ENCODE assay signal across 14 mouse cellular contexts in the genomic region with DNA sequence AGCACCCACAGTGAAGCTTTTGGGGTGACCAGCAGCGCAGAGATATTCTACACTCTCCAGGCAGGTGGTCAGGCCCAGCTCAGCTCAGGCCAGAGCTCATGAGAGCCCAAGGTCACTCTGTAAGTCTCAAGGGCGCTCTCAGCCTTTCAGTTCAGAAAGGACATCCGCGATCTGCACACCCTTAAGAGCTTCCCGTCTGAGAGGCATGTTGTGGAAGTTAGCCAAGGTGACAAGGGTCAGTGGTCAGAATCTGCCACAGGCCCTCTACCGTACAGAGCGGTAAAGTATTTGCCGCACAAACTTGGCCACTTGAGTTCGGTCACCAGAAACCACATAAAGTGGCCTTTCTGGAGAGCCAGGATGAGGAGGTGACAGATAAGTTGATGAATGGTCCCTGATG. TPM values are rescaled to one million over a fixed set of nuclear protein-coding genes. Genes with fewer than 3 reads are reported as not detected.
DNase-seq lines count a peak whose midpoint lies in the region; ATAC-seq lines count a peak whose summit lies in the region.
"Had no signal": no experiment of that assay in that cellular context is flagged by ENCODE, and none has a peak within 500 bp of the region (broad histone marks: within the 10 kb centered on the region; RNA-seq: fewer than 3 reads in every experiment).

No protein-coding gene starts in this region.

- no peak for ATAC-seq in kidney, embryonic 14.5 days (ENCODE audit: low FRiP score, low TSS enrichment)
- no peak for ATAC-seq in limb, embryonic 15.5 days (ENCODE audit: insufficient number of reproducible peaks, low FRiP score, low TSS enrichment, low read depth)
- ATAC-seq in midbrain, embryonic 15.5 days (replicated peaks), result no peak

- peaks cover 19% of the 10 kb centered on the region for H3K4me1 ChIP-seq in kidney, embryonic 14.5 days (ENCODE audit: control insufficient read depth, insufficient read depth, low read length)
- H3K4me1 ChIP-seq in limb, embryonic 15.5 days, result peaks cover 47% of the 10 kb centered on the region
- no peaks in the 10 kb centered on the region for H3K4me1 ChIP-seq in midbrain, embryonic 15.5 days

- no peaks in the 10 kb centered on the region for H3K9me3 ChIP-seq in kidney, embryonic 14.5 days (ENCODE audit: control insufficient read depth, low read length)
- H3K9me3 ChIP-seq in limb, embryonic 15.5 days, result no peaks in the 10 kb centered on the region
- H3K9me3 ChIP-seq in midbrain, embryonic 15.5 days, result no peaks in the 10 kb centered on the region
- H3K9me3 ChIP-seq: hindbrain, embryonic 13.5 days; megakaryocyte, embryonic 14.5 days had no signal

- H3K36me3 ChIP-seq in kidney, embryonic 14.5 days (ENCODE audit: control insufficient read depth, insufficient read depth, low read length), result no peaks in the 10 kb centered on the region
- no peaks in the 10 kb centered on the region for H3K36me3 ChIP-seq in limb, embryonic 15.5 days
- H3K36me3 ChIP-seq in midbrain, embryonic 15.5 days (replicated peaks), result no peaks in the 10 kb centered on the region
- H3K36me3 ChIP-seq: hindbrain, embryonic 13.5 days had no signal

- H3K4me3 ChIP-seq in kidney, embryonic 14.5 days (ENCODE audit: low read length), result no peak overlapping the region
- H3K4me3 ChIP-seq in limb, embryonic 15.5 days, result no peak overlapping the region
- H3K4me3 ChIP-seq in midbrain, embryonic 15.5 days, result no peak overlapping the region
- H3K4me3 ChIP-seq: hindbrain, embryonic 13.5 days; layer of hippocampus, adult 2 months; megakaryocyte, embryonic 14.5 days had no signal

- DNase-seq in adrenal gland, adult (ENCODE audit: inconsistent age in 2 of 2, low spot score in 1 of 2), result peak; percentile 46 to 71
- no peak for DNase-seq in adrenal gland, postnatal 4 days (ENCODE audit: low spot score in 2 of 2)
- DNase-seq in kidney, adult 18-20 months, result peak; percentile 50
- peak; percentile 59 for DNase-seq in kidney, adult 9 months
- DNase-seq in lung, postnatal 25 days (ENCODE audit: low spot score), result no peak
- DNase-seq: lung, embryonic 14.5 days; retina, postnatal 1 day had no signal

- WGBS in kidney, embryonic 14.5 days, result 37% methylated on average over 9 of the region's 9 CpGs
- 58% methylated on average over 9 of the region's 9 CpGs for WGBS in limb, embryonic 15.5 days
- 90% methylated on average over 9 of the region's 9 CpGs for WGBS in midbrain, embryonic 15.5 days

- H3K4me2 ChIP-seq in kidney, embryonic 14.5 days (replicated peaks; ENCODE audit: low read depth, low read length), result no peak overlapping the region
- no peak overlapping the region for H3K4me2 ChIP-seq in limb, embryonic 15.5 days
- H3K4me2 ChIP-seq in midbrain, embryonic 15.5 days, result no peak overlapping the region
- H3K4me2 ChIP-seq: hindbrain, embryonic 13.5 days; lung, embryonic 14.5 days had no signal

- H3K9ac ChIP-seq in kidney, embryonic 14.5 days (ENCODE audit: low read depth, low read length), result no peak overlapping the region
- H3K9ac ChIP-seq in limb, embryonic 15.5 days, result no peak overlapping the region
- no peak overlapping the region for H3K9ac ChIP-seq in midbrain, embryonic 15.5 days
- H3K9ac ChIP-seq: hindbrain, embryonic 13.5 days; lung, embryonic 14.5 days had no signal

- no peak overlapping the region for H3K27ac ChIP-seq in kidney, embryonic 14.5 days (ENCODE audit: low read depth, low read length)
- 0 out of 2 replicates have a peak overlapping the region, but pooled peaks have one; percentile 5 for H3K27ac ChIP-seq in limb, embryonic 15.5 days
- no peak overlapping the region for H3K27ac ChIP-seq in midbrain, embryonic 15.5 days
- H3K27ac ChIP-seq: hindbrain, embryonic 13.5 days; layer of hippocampus, adult 2 months had no signal

- no peaks in the 10 kb centered on the region for H3K27me3 ChIP-seq in kidney, embryonic 14.5 days (ENCODE audit: control insufficient read depth, insufficient read depth, low read length)
- H3K27me3 ChIP-seq in limb, embryonic 15.5 days, result no peaks in the 10 kb centered on the region
- peaks cover 2% of the 10 kb centered on the region; the same call in 1 of the 2 replicates for H3K27me3 ChIP-seq in midbrain, embryonic 15.5 days (replicated peaks)

RNA-seq across cellular contexts. Expression of a gene that starts 28.8 kb away (rescaled TPM):
- total RNA-seq in adrenal gland, postnatal 4 days (2021), result 1 to 10 TPM; 2.8 to 3.3 TPM
- 15.3 and 20.1 TPM in 2 replicates for polyA plus RNA-seq in kidney, embryonic 14.5 days (2014; fragmentation: Nextera tagmentation; extraction: Ambion mirVana)
- 47.6 and 65.0 TPM in 2 replicates for polyA plus RNA-seq in limb, embryonic 15.5 days (2015; fragmentation: Nextera tagmentation; extraction: Ambion mirVana)
- 3.7 and 4.0 TPM in 2 replicates for polyA plus RNA-seq in midbrain, embryonic 15.5 days (2015; fragmentation: Nextera tagmentation; extraction: Ambion mirVana)
- total RNA-seq: common myeloid progenitor, adult 5-6 weeks had no signal

RNA-seq across cellular contexts. Expression of a gene that starts 33.4 kb away (rescaled TPM):
- total RNA-seq in adrenal gland, postnatal 4 days (2021), result 10 to 100 TPM; 28.9 to 32.0 TPM
- 29.7 and 33.3 TPM in 2 replicates for polyA plus RNA-seq in kidney, embryonic 14.5 days (2014; fragmentation: Nextera tagmentation; extraction: Ambion mirVana)
- polyA plus RNA-seq in limb, embryonic 15.5 days (2015; fragmentation: Nextera tagmentation; extraction: Ambion mirVana), result 32.8 and 34.4 TPM in 2 replicates
- 44.9 and 47.5 TPM in 2 replicates for polyA plus RNA-seq in midbrain, embryonic 15.5 days (2015; fragmentation: Nextera tagmentation; extraction: Ambion mirVana)

RNA-seq across cellular contexts. Expression of a gene that starts 55.9 kb away (rescaled TPM):
- total RNA-seq in adrenal gland, postnatal 4 days (2021), result 10 to 100 TPM; 43.1 to 44.4 TPM
- polyA plus RNA-seq in kidney, embryonic 14.5 days (2014; fragmentation: Nextera tagmentation; extraction: Ambion mirVana), result 95.6 and 101 TPM in 2 replicates
- polyA plus RNA-seq in limb, embryonic 15.5 days (2015; fragmentation: Nextera tagmentation; extraction: Ambion mirVana), result 86.3 and 89.5 TPM in 2 replicates
- polyA plus RNA-seq in midbrain, embryonic 15.5 days (2015; fragmentation: Nextera tagmentation; extraction: Ambion mirVana), result 122 and 123 TPM in 2 replicates

Comparison
In these comparisons a context has a peak if more than half of its experiments do, and no peak if none do; other contexts are left out.
1. DNase-seq: peak in adrenal gland, adult (2 of 2), kidney, adult 18-20 months (single experiment) and kidney, adult 9 months (single experiment); none in adrenal gland, postnatal 4 days (0 of 2) and lung, postnatal 25 days (single experiment).